Mouse (Mus musculus) frontal cortex, postnatal 25 days (tissue): ENCODE results near the gene Pifo.

ENCODE experiments used
- DNase-seq, 2 experiments: peaks; one replicate each; pipeline ENCODE4 v3.0.0; 2022; ENCODE audit warnings: low spot score in 2 of 2

Gene Pifo

DNA sequence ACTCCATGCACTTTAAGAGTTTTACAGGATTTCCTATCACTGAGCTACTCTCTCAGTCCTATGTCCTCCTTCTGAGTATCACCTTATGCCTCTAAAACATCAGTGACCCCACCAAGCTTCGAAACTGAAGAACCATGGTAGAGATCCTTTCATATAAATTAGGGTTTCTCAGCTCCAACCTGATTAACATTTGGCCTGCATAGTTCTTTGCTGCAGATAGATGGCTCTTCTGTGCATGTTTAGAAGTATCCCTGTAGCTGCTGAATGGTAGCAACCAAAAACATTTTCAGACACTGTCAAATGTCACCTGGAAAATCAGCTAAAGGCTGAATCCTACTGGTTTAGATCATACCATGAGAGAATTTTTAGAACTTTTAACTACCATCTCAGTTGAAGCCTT, 57.2 kb downstream of the Pifo start:
- DNase-seq: no peak

DNA sequence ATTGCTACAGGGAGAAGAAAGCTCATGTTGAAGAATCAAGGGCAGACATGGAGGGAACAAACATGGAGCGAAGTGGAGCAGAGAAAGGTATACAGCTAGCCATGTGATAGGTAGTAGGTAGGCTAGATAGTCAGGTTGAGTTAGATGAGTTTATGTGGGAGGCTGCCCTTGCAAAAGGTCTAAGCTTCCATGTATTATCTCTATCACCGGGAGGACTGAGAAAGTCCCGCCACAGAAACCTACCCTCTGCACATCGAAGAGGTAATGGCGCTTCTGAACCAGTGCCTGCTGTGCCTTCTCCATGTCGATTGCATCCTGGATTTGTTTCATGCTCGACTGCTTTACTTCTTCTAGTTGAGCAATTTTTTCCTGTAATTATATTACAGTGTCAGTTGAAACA, 63.1 kb downstream of the Pifo start:
- no peak for DNase-seq
